Mouse (Mus musculus): ENCODE measurements at regions not wholly inside any gene's neighbourhood (a gene's known extent, or its start where the extent isn't known, plus 50 kb on each side); places are given as distances from the start of the nearest gene placed in this dataset.

DNA sequence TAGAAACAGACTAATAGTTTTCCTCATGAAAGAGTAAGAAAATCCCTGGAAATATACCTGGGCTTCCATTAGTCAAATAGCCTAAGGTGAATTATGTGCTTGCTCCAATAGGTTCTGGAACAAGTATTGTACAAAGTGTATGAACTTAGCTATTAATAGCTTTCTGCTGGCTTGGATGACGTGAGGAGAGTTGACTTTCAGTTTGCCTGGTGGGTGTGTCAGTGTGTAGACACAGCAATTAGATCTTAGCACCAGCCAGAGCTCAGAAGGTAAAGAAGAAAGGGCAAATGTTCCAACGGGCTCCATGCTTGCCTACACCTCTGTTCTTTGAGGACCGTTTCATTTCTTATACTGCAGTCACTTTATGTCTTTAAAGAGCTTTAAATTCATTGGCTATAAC, 654.8 kb upstream of the Mef2c start:
- DNase-seq: no peak

DNA sequence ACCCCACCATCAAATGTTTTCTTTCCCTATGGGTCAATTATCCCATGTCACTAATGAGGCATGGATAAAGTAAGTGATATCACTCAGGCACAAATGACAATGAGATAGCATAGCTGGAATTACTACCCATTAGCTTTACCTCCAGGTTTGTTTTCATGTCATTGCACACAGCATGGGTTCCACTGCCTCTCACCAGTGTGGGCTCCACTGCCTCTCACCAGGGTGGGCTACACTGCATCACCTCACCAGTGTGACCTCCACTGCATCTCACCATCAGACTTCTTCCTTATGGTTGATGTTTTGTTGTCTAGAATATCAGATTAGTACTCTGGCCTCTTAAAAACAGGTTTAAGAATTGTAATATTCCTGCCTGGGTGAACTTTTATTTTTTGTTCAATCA, 634.0 kb upstream of the Mef2c start:
- DNase-seq: no peak

DNA sequence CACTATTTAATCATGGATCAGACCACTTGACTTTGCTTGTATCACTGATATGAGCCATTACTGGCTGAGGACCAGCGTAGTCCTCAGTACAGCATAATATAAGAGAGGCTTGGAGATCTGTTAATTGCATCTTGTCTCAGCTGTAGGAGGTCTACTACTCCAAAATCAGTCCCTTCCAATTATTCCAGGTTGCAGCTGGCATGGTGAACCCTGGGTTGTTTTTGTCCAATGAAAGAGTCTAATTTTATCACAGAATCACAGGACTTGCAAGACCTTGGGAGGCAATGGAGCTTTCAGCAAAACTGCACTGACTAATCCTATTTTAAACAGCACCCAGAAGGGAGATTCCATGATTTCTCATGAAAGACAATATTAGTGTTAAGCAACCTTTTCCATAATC, 629.7 kb upstream of the Mef2c start:
- DNase-seq: no peak

GRCm38 (mm10) chr13:82883368-82883767, 620.5 kb upstream of the Mef2c start:
- no peak for DNase-seq

DNA sequence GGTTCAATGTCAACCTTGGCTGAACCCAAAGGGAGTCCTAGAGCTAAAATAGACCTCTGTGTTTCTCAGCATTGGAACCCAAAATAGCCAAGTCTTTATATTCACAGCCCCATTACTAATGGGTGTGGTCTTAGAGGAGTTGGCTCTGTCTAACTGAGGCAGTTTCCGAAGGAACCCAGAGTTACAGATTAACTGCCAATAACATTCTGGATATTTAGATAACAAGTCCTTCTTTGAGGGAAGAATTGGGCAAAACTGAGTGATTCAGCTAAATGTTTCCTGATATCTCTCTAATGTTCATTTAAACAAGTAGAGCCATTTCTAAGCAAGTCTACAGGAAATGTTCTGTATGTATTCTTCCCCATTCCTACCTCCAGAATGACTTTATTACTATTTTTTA, 615.1 kb upstream of the Mef2c start:
- no peak for DNase-seq

- DNase-seq: no peak
Measured at GRCm38 (mm10) chr13:82892731-82893130, 611.1 kb upstream of the Mef2c start.

GRCm38 (mm10) chr13:82899686-82900085, 604.1 kb upstream of the Mef2c start:
- no peak for DNase-seq

DNA sequence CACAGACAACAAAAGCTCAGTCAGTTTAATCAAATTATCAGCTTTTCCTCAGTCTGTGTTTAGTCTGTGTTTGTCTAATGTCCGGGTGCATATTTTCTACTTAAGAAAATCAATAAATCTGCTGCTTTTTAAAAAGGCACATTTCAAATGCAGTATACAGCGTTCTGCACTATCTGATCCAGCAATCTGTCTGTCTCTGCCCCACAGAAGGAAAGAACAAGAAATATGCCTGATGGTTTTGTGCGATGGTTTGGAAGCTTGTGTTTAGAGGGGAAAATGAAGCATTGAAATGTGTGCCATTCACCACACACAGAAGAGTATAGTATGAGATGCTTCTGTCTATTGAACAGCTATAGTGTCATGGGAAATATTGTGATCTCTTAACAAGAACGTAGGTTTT, 601.7 kb upstream of the Mef2c start:
- no peak for DNase-seq

DNA sequence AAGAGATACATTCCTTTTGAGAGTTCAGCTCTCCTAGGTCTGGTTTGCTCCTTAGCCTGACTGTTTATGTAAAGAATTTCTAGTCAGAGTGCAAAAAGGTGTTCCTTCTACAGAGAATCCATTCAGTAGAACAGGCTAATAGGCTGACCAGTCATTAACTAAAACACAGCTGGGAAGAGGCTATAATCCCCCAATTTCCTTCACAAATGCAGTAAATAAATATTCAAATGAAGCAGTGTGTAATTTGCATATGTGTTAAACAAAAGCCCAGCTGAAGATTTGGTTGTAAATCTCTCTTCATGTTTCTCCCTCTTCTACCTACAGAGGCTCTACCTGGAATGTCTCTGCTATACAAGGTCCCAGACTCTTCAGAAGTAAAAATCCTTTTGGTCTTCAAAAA, 600.2 kb upstream of the Mef2c start:
- no peak for DNase-seq

GRCm38 (mm10) chr13:82907689-82908088, 596.1 kb upstream of the Mef2c start:
- no peak for DNase-seq

GRCm38 (mm10) chr13:82909151-82909550, 594.7 kb upstream of the Mef2c start:
- DNase-seq: no peak

DNA sequence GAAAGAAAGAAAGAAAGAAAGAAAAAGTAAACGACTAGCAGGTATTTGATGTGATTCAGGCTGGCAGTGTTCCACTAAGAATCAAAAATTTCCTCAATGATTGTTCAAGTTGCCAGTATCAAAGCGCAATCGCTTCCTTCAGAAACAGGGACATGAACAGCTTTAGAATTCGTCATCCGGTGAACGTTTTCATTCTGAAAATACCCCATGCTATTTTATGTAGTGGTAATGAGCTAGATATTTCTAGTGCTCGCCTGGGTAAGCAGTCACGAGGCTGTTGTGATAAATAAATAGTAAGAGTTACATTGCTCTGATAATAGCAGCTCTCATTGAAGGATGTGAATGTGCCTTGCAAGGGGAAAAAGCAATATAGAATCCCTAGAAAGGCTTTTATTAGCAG, 591.0 kb upstream of the Mef2c start:
- no peak for DNase-seq

DNA sequence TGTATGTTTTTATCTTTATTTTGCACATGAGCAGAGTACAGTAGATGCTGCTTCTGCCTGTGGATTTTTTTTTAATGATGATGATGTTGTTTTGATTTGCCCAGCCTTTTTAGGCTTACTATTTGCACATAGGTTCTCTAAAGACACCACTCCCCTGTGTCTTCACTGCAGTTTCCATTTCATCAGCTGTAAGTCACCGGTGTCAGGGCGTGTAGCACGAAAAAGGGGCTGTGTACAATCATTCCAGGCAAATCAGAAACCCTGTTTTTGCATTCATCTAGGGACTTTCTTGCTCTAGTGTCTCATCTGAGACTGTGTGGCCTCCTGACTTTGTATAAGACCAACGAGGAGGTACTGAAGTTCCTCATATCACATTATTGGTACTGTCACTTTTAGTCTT, 588.6 kb upstream of the Mef2c start:
- no peak for DNase-seq

- DNase-seq: no peak
Measured at GRCm38 (mm10) chr13:82930010-82930409, 573.8 kb upstream of the Mef2c start.

GRCm38 (mm10) chr13:82937856-82938255, 566.0 kb upstream of the Mef2c start:
- DNase-seq: no peak

- DNase-seq: no peak
Measured at GRCm38 (mm10) chr13:82942691-82943341, 561.0 kb upstream of the Mef2c start.

GRCm38 (mm10) chr13:82946931-82947330, 556.9 kb upstream of the Mef2c start:
- no peak for DNase-seq

DNA sequence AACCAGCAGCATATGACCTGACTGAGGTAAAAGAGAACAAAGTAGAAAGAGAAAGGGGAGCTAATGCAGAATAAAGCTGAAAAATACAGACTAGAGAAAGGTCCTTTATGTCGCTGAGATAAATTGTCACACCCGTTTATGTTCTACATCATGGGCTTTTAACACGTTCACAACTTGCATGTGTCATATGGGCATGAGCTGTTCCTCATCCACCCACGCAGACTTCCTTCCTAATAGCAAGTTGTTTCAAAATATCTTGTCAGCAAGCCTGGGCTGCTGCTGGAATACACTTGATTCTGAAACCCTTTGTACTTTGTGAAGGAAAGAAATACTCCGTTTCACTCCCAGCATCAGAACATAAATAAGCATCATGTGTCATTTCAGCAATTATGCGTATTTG, 554.3 kb upstream of the Mef2c start:
- DNase-seq: no peak

DNA sequence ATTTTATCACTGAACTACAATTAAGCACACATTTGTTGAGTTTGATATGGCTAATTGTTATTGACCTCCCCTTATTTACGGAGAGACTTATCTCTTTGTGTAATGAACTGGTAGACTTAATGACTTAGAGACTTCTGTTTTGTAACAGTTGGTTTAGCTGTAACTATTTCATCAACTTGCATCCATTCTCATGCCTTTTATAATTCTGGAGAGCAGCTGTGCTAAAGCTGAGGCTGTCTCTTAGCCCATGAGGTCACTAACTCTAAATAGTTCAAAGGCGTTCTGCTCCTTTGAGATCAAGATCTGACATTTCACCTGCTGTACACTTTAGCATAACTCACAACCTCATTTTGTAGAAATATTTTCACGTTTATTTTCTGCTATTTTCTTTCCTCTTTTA, 541.5 kb upstream of the Mef2c start:
- DNase-seq: no peak

- DNase-seq: no peak
Measured at GRCm38 (mm10) chr13:82971722-82972121, 532.1 kb upstream of the Mef2c start.

DNA sequence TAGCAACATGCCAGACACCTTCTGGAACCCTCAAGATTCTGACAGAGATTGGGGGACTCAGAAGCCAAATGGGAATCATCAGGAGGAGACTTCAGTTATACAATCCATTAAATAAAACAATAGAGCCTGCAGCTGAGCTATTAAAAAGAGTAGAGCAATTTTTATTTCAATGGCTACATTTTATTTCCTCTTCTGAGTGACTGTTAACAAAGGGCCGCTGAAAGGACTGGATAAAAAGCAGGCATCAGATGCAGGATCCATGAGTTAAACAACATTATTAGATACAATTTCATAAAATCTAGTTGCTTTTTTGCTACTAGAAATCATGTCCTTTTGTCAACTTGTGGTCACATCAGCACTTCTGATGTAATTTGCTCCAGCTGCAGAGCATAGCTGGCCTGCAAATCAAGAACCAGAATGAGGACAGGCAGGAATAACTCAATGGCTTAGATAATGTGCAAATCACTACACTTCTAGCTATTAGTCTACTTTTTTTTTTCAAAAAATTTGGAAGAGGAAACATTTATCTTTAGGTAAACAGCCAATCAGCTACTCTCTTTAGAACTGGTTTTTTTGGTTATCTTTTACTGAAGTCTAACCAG, 529.5 kb upstream of the Mef2c start:
- DNase-seq: no peak

DNA sequence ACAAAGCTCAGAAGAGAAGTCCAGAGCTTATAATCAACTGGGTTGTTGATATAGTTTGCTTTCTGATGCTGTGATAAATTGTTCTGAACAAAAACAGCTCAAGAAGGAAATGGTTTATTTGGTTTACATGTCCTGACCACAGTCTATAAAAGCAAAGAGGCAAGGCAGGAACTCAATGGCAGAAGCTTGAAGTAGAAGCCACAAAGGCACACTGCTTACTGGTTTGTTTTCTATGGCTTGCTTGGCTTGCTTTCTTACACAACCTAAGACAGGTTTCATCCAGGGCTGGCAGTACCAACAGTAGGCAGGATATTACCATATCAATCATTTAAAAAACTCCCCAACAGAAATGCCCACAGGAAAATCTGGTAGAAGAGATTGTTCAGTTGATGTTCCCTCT, 502.7 kb upstream of the Mef2c start:
- no peak for DNase-seq

GRCm38 (mm10) chr13:83016686-83017085, 487.1 kb upstream of the Mef2c start:
- no peak for DNase-seq

DNA sequence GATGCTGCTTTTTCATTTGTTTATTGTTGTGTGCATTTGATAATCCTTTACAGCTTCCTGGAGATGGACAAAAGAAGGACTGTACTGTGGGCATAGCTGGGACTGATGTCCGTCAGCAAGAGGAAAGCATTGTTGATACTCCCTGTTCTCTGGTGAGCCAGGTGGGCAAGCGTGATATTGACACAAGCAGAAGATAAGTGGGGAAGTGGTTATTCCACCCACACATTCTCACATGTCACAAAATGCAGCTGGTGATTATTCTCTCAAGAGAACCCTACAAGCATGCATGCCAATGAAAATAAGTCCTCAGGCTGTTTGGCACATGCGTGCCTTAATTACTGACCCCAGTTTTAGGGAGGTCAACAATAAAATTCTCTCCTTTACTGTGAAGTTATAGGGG, 483.0 kb upstream of the Mef2c start:
- DNase-seq: no peak

DNA sequence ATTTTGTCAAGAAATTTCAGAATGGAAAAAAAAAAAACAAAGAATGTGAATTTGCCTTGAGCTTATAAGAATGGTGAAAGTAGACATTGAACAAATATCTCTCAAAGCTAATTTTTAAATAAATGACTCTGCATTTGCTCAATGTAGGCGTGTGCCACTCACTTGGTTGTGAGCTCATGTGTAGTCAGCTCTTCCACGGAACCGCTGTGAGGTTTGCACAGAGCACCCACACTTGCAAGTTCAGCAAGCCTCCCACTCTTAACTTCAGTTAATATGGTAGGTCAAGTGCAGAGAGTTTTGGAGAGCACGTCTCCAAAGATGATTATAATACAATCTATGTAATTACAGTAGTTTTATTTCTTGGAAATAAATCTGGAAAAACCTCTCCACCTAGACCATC, 479.9 kb upstream of the Mef2c start:
- DNase-seq: no peak

Measured in thymus, postnatal 14 days (tissue).